Mouse (Mus musculus): Measurements from ENCODE around the gene Sez6l2.

- TF ChIP-seq CTCF (IDR thresholded peaks at IDR 0.05; ENCODE audit: low read depth) (no peak), EP300 (IDR thresholded peaks at IDR 0.05; ENCODE audit: low read depth) (no peak)
Observed at GRCm38 (mm10) chr7:127014993-127015392, 64.6 kb downstream of the Sez6l2 start.

All from liver, embryonic 14.5 days (tissue).